Mouse (Mus musculus): Measurements from ENCODE around the gene Psmd11. TPM values are rescaled to one million over a fixed set of nuclear protein-coding genes. Genes with fewer than 3 reads are reported as not detected.

The Psmd11 gene
- total RNA-seq, 2 experiments from 2014 or later: 93.8 to 101 TPM

DNA sequence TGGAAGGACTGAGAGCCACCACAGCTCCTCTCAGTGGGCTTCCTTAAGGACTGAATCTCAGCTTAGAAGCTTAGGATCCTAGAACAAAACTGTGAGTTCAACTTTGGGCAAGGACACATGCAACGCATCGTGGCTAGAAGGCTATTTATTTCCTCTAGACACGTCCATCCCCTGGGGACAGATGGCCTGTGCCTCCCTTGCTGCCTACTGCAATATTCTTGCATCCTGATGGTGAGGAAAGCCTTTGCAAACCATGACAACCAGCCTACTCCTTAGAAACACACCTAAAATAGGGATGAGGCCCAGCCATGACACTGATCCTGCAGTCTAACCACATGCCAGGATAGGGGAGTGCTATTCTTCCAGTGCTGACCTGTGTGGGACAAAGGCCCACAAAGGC is 77.2 kb downstream of the Psmd11 start:
- no peak for TF ChIP-seq CTCF (conservative IDR thresholded peaks at IDR 0.05)
- DNase-seq (ENCODE audit: low spot score in 2 of 2): no peak
- Histone ChIP-seq H3K4me3 (no peak overlapping the region), H3K27ac (peak overlapping the region; percentile 98)

- no peak overlapping the region for H3K4me3 ChIP-seq
- no peak for DNase-seq (ENCODE audit: low spot score in 2 of 2)
- peak; percentile 16; the same call in 1 of the 2 replicates for TF ChIP-seq CTCF (conservative IDR thresholded peaks at IDR 0.05)
- H3K27ac ChIP-seq: peak overlapping the region; percentile 98
Measured at GRCm38 (mm10) chr11:80506483-80506882, 78.1 kb downstream of the Psmd11 start.

DNA sequence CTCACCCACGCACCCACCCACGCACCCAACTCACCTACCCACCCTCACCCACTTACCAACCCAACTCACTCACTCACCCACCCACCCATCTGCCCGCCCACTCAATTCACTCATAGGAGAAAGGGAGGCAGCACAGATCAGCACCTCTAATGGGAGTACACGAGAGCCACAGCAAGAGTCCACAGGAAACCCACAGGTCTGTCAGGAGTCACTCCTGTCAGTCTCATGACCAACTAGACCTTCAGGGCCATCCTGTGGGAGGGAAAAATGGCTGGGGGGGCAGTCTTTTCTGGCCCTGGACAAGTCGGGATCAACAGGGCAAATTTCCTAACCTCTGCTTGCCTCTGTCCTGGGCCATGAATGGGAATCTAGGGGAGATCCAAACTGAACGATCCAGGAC is 79.4 kb downstream of the Psmd11 start:
- H3K27ac ChIP-seq: peak overlapping the region; percentile 67; the same call in 1 of the 2 replicates
- no peak for TF ChIP-seq CTCF (conservative IDR thresholded peaks at IDR 0.05)
- no peak overlapping the region for H3K4me3 ChIP-seq
- no peak for DNase-seq (ENCODE audit: low spot score in 2 of 2)

GRCm38 (mm10) chr11:80508361-80509175 is 80.2 kb downstream of the Psmd11 start:
- Histone ChIP-seq H3K27ac (peak overlapping the region; percentile 67), H3K4me3 (no peak overlapping the region)
- no peak for DNase-seq (ENCODE audit: low spot score in 2 of 2)
- TF ChIP-seq CTCF (conservative IDR thresholded peaks at IDR 0.05): no peak

DNA sequence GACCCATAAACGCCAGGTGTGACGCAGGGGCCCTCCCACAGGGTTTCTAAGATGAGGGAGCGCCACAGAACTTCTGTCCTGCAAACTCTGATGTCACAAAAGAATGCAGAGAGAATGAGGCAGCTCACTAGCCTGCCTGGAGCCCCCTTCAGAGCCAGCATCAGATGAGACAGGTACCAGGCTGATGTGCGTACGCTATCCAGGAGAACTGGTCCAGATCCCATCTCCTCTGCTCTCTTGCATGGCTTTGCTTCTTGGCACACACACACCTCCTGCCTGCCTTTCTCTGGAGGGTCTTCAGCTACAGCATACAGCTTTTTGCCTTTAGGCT is 80.7 kb downstream of the Psmd11 start:
- DNase-seq (ENCODE audit: low spot score in 2 of 2): no peak
- peak overlapping the region; percentile 67 for H3K27ac ChIP-seq
- TF ChIP-seq CTCF (conservative IDR thresholded peaks at IDR 0.05): no peak
- H3K4me3 ChIP-seq: no peak overlapping the region

GRCm38 (mm10) chr11:80510124-80510523 is 81.7 kb downstream of the Psmd11 start:
- no peak overlapping the region for H3K27ac ChIP-seq
- DNase-seq (ENCODE audit: low spot score in 2 of 2): no peak
- no peak for TF ChIP-seq CTCF (conservative IDR thresholded peaks at IDR 0.05)
- no peak overlapping the region for H3K4me3 ChIP-seq

GRCm38 (mm10) chr11:80512313-80513056 is 84.1 kb downstream of the Psmd11 start:
- Histone ChIP-seq H3K27ac (no peak overlapping the region), H3K4me3 (no peak overlapping the region)
- no peak for TF ChIP-seq CTCF (conservative IDR thresholded peaks at IDR 0.05)
- no peak for DNase-seq (ENCODE audit: low spot score in 2 of 2)

GRCm38 (mm10) chr11:80513796-80514195 is 85.4 kb downstream of the Psmd11 start:
- Histone ChIP-seq H3K27ac (no peak overlapping the region), H3K4me3 (no peak overlapping the region)
- peak in 1 of 2 experiments; percentile 9 for DNase-seq (ENCODE audit: low spot score in 2 of 2)
- TF ChIP-seq CTCF (conservative IDR thresholded peaks at IDR 0.05): no peak

- DNase-seq (ENCODE audit: low spot score in 2 of 2): peak in 1 of 2 experiments; percentile 8
- H3K4me3 ChIP-seq: no peak overlapping the region
- peak overlapping the region; percentile 83 for H3K27ac ChIP-seq
- TF ChIP-seq CTCF (conservative IDR thresholded peaks at IDR 0.05): no peak
Measured at GRCm38 (mm10) chr11:80515346-80515745, 86.9 kb downstream of the Psmd11 start.

DNA sequence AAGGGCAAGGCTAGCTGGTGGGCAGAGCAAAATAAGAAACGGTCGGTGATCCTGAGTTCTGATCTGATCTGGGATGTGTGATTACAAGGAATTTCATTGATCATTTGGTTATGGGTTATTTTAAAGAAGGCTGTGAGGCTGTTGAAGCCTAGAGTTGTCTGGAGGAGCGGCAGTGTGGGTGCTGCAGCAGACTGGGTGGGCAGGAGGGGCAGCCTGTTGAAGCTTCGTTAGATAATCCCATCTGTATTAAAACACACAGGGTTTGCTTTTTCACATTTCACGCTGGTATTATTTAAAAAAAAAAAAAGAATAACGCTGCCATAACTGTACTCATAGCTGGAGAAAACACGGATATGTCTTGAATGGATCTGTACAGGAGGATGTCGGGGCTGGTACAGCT is 87.5 kb downstream of the Psmd11 start:
- TF ChIP-seq CTCF (conservative IDR thresholded peaks at IDR 0.05): no peak
- peak; percentile 41 to 48 for DNase-seq (ENCODE audit: low spot score in 2 of 2)
- no peak overlapping the region for H3K4me3 ChIP-seq
- peak overlapping the region; percentile 83 for H3K27ac ChIP-seq

GRCm38 (mm10) chr11:80518421-80519367 is 90.3 kb downstream of the Psmd11 start:
- Histone ChIP-seq H3K27ac (peak overlapping the region; percentile 93), H3K4me3 (no peak overlapping the region)
- no peak for TF ChIP-seq CTCF (conservative IDR thresholded peaks at IDR 0.05)
- peak; percentile 63 to 89 for DNase-seq (ENCODE audit: low spot score in 2 of 2)

- H3K4me3 ChIP-seq: no peak overlapping the region
- no peak for TF ChIP-seq CTCF (conservative IDR thresholded peaks at IDR 0.05)
- H3K27ac ChIP-seq: peak overlapping the region; percentile 64; the same call in 1 of the 2 replicates
- DNase-seq (ENCODE audit: low spot score in 2 of 2): peak in 1 of 2 experiments; percentile 10
Measured at GRCm38 (mm10) chr11:80521148-80521547, 92.7 kb downstream of the Psmd11 start.

Other genes with a start within 250 kb of the Psmd11 start
- 1 to 10 TPM; 4.1 to 4.9 TPM for gene Rnf135, start 244.8 kb upstream of the Psmd11 start, total RNA-seq (2021)
- 10 to 100 TPM; 67.8 to 68.2 TPM for gene Rhot1, start 219.6 kb upstream of the Psmd11 start, total RNA-seq (2021)
- gene Rhbdl3, start 127.7 kb upstream of the Psmd11 start, total RNA-seq (2021): 10 to 100 TPM; 27.2 to 27.6 TPM
- gene 5730455P16Rik, start 50.6 kb upstream of the Psmd11 start, total RNA-seq (2021): 10 to 100 TPM; 51.3 to 53.0 TPM
- 100 to 1,000 TPM; 151 to 152 TPM for gene Zfp207, start 45.3 kb upstream of the Psmd11 start, total RNA-seq (2021)
- 100 to 1,000 TPM; 218 to 227 TPM for gene Cdk5r1, start 48.4 kb downstream of the Psmd11 start, total RNA-seq (2021)